ENCODE assay signal across 8 mouse cellular contexts in the genomic region with DNA sequence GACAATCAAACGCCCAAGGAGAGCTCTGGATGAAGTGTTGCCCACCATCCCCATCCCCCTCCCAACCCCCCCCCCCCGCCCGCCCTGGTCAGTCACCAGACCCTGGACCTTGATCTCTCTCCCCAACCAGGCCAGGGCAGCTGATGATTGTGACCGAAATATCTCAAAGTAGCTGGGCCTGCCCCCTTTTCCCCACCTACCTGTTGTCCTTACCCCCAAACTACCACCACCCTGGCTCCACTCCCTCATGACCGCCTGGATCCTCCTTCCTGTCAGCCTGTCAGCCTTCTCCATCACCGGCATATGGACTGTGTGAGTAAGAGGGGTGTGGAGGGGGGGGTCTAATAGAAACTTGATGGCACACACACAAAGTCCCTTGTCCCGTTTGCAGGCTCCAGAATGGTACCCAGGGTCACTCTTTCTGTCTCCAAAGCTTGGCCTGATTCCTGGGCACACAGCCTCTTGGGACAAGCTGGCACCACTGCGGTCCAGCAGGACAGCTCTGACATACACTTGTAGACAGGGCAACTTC. TPM values are rescaled to one million over a fixed set of nuclear protein-coding genes. Genes with fewer than 3 reads are reported as not detected.
A peak's percentile ranks its signal among the peaks of the same experiment; 100 is the strongest.
DNase-seq lines count a peak whose midpoint lies in the region; ATAC-seq lines count a peak whose summit lies in the region.

No protein-coding gene starts in this region.

- no peak overlapping the region for H3K27ac ChIP-seq in embryonic facial prominence, embryonic 11.5 days (replicated peaks; ENCODE audit: low read depth, low read length)
- peak overlapping the region; percentile 63; the same call in 1 of the 2 replicates for H3K27ac ChIP-seq in hindbrain, embryonic 15.5 days (replicated peaks)
- H3K27ac ChIP-seq in midbrain, embryonic 13.5 days, result peak overlapping the region; percentile 67

- H3K4me2 ChIP-seq in embryonic facial prominence, embryonic 11.5 days (ENCODE audit: low read depth, low read length), result peak overlapping the region; percentile 97
- H3K4me2 ChIP-seq in hindbrain, embryonic 15.5 days, result peak overlapping the region; percentile 82
- H3K4me2 ChIP-seq in midbrain, embryonic 13.5 days (replicated peaks), result peak overlapping the region; percentile 85

- H3K4me1 ChIP-seq in embryonic facial prominence, embryonic 11.5 days (ENCODE audit: control insufficient read depth, insufficient read depth, low read length), result peaks cover under 1% of the 10 kb centered on the region; the same call in 1 of the 2 replicates
- H3K4me1 ChIP-seq in hindbrain, embryonic 15.5 days (replicated peaks), result peaks cover 44% of the 10 kb centered on the region
- peaks cover 32% of the 10 kb centered on the region for H3K4me1 ChIP-seq in midbrain, embryonic 13.5 days (replicated peaks)

- ATAC-seq in embryonic facial prominence, embryonic 11.5 days (replicated peaks; ENCODE audit: insufficient number of reproducible peaks, low FRiP score, low TSS enrichment, low read depth), result 0 out of 2 replicates have a peak, but pooled peaks have one; percentile 5
- 0 out of 2 replicates have a peak, but pooled peaks have one; percentile 15 for ATAC-seq in hindbrain, embryonic 15.5 days (ENCODE audit: low FRiP score, low read depth)
- ATAC-seq in midbrain, embryonic 13.5 days, result peak; percentile 6; the same call in 1 of the 2 replicates

- H3K4me3 ChIP-seq in embryonic facial prominence, embryonic 11.5 days (ENCODE audit: low read depth, low read length), result peak overlapping the region; percentile 56
- peak overlapping the region; percentile 51 for H3K4me3 ChIP-seq in hindbrain, embryonic 15.5 days
- peak overlapping the region; percentile 59 for H3K4me3 ChIP-seq in midbrain, embryonic 13.5 days (replicated peaks)

- peaks cover 6% of the 10 kb centered on the region for H3K36me3 ChIP-seq in embryonic facial prominence, embryonic 11.5 days (replicated peaks; ENCODE audit: control insufficient read depth, insufficient read depth, low read depth, low read length)
- H3K36me3 ChIP-seq in hindbrain, embryonic 15.5 days, result peaks cover 23% of the 10 kb centered on the region
- H3K36me3 ChIP-seq in midbrain, embryonic 13.5 days, result peaks cover 36% of the 10 kb centered on the region

- no peaks in the 10 kb centered on the region for H3K9me3 ChIP-seq in embryonic facial prominence, embryonic 11.5 days (replicated peaks; ENCODE audit: control insufficient read depth, low read length)
- H3K9me3 ChIP-seq in hindbrain, embryonic 15.5 days, result no peaks in the 10 kb centered on the region
- H3K9me3 ChIP-seq in midbrain, embryonic 13.5 days, result no peaks in the 10 kb centered on the region

- intact Hi-C loops in left cerebral cortex, postnatal 10 days (cut with DNase I), result no loop called here

- H3K27me3 ChIP-seq in embryonic facial prominence, embryonic 11.5 days (ENCODE audit: control insufficient read depth, insufficient read depth, low read length), result no peaks in the 10 kb centered on the region
- no peaks in the 10 kb centered on the region for H3K27me3 ChIP-seq in hindbrain, embryonic 15.5 days
- no peaks in the 10 kb centered on the region for H3K27me3 ChIP-seq in midbrain, embryonic 13.5 days

- peak; percentile 74 for DNase-seq in kidney, adult 9 months
- DNase-seq in kidney, postnatal 10 days, result no peak
- no peak for DNase-seq in embryonic facial prominence, embryonic 11.5 days (ENCODE audit: low spot score)
- no peak for DNase-seq in layer of hippocampus, adult 18-20 months (ENCODE audit: low spot score in 2 of 2)
- no peak for DNase-seq in left cerebral cortex, postnatal 10 days (ENCODE audit: extremely low spot score in 1 of 2, low spot score in 2 of 2)
- no peak for DNase-seq in thymus, postnatal 25 days

- 33% methylated on average over 8 of the region's 8 CpGs for WGBS in embryonic facial prominence, embryonic 11.5 days
- WGBS in hindbrain, embryonic 15.5 days, result 38% methylated on average over 6 of the region's 8 CpGs
- WGBS in midbrain, embryonic 13.5 days, result 31% methylated on average over 8 of the region's 8 CpGs

- peak overlapping the region; percentile 72 for H3K9ac ChIP-seq in embryonic facial prominence, embryonic 11.5 days (replicated peaks; ENCODE audit: low read length)
- H3K9ac ChIP-seq in hindbrain, embryonic 15.5 days, result peak overlapping the region; percentile 59
- peak overlapping the region; percentile 79 for H3K9ac ChIP-seq in midbrain, embryonic 13.5 days (replicated peaks)

RNA-seq across cellular contexts. Expression of a gene that starts 0.8 kb away (rescaled TPM):
- polyA plus RNA-seq in embryonic facial prominence, embryonic 11.5 days (2014; fragmentation: Nextera tagmentation; extraction: Ambion mirVana), result 7.9 and 9.0 TPM in 2 replicates
- polyA plus RNA-seq in hindbrain, embryonic 15.5 days (2015; fragmentation: Nextera tagmentation; extraction: Ambion mirVana), result 20.9 and 21.2 TPM in 2 replicates
- 10.3 and 11.5 TPM in 2 replicates for polyA plus RNA-seq in midbrain, embryonic 13.5 days (2015; fragmentation: Nextera tagmentation; extraction: Ambion mirVana)
- total RNA-seq in layer of hippocampus, adult 18-20 months (2021), result 1 to 10 TPM; 8.4 to 9.2 TPM
- total RNA-seq in left cerebral cortex, postnatal 10 days (2021), result 10 to 100 TPM; 16.6 to 19.0 TPM

RNA-seq across cellular contexts. Expression of a gene that starts 8.9 kb away (rescaled TPM):
- polyA plus RNA-seq in embryonic facial prominence, embryonic 11.5 days (2014; fragmentation: Nextera tagmentation; extraction: Ambion mirVana), result 16.4 and 19.8 TPM in 2 replicates
- polyA plus RNA-seq in hindbrain, embryonic 15.5 days (2015; fragmentation: Nextera tagmentation; extraction: Ambion mirVana), result 18.3 and 18.8 TPM in 2 replicates
- polyA plus RNA-seq in midbrain, embryonic 13.5 days (2015; fragmentation: Nextera tagmentation; extraction: Ambion mirVana), result 21.7 and 23.9 TPM in 2 replicates
- total RNA-seq in layer of hippocampus, adult 18-20 months (2021), result 10 to 100 TPM; 17.0 to 17.9 TPM
- total RNA-seq in left cerebral cortex, postnatal 10 days (2021), result 10 to 100 TPM; 12.3 to 13.1 TPM

RNA-seq across cellular contexts. Expression of a gene that starts 10.7 kb away (rescaled TPM):
- 95.1 and 96.7 TPM in 2 replicates for polyA plus RNA-seq in embryonic facial prominence, embryonic 11.5 days (2014; fragmentation: Nextera tagmentation; extraction: Ambion mirVana)
- polyA plus RNA-seq in hindbrain, embryonic 15.5 days (2015; fragmentation: Nextera tagmentation; extraction: Ambion mirVana), result 128 and 135 TPM in 2 replicates
- polyA plus RNA-seq in midbrain, embryonic 13.5 days (2015; fragmentation: Nextera tagmentation; extraction: Ambion mirVana), result 127 and 132 TPM in 2 replicates
- 10 to 100 TPM; 87.5 to 89.4 TPM for total RNA-seq in layer of hippocampus, adult 18-20 months (2021)
- total RNA-seq in left cerebral cortex, postnatal 10 days (2021), result 10 to 100 TPM; 66.0 to 68.3 TPM

RNA-seq across cellular contexts. Expression of a gene that starts 11.1 kb away (rescaled TPM):
- 107 and 111 TPM in 2 replicates for polyA plus RNA-seq in embryonic facial prominence, embryonic 11.5 days (2014; fragmentation: Nextera tagmentation; extraction: Ambion mirVana)
- 40.5 and 42.5 TPM in 2 replicates for polyA plus RNA-seq in hindbrain, embryonic 15.5 days (2015; fragmentation: Nextera tagmentation; extraction: Ambion mirVana)
- 51.5 and 53.4 TPM in 2 replicates for polyA plus RNA-seq in midbrain, embryonic 13.5 days (2015; fragmentation: Nextera tagmentation; extraction: Ambion mirVana)
- 10 to 100 TPM; 31.1 to 33.1 TPM for total RNA-seq in layer of hippocampus, adult 18-20 months (2021)
- 10 to 100 TPM; 31.8 to 33.6 TPM for total RNA-seq in left cerebral cortex, postnatal 10 days (2021)

RNA-seq across cellular contexts. Expression of a gene that starts 24.2 kb away (rescaled TPM):
- 13.5 and 15.8 TPM in 2 replicates for polyA plus RNA-seq in embryonic facial prominence, embryonic 11.5 days (2014; fragmentation: Nextera tagmentation; extraction: Ambion mirVana)
- 16.2 and 17.8 TPM in 2 replicates for polyA plus RNA-seq in hindbrain, embryonic 15.5 days (2015; fragmentation: Nextera tagmentation; extraction: Ambion mirVana)
- 14.5 and 15.9 TPM in 2 replicates for polyA plus RNA-seq in midbrain, embryonic 13.5 days (2015; fragmentation: Nextera tagmentation; extraction: Ambion mirVana)
- 1 to 10 TPM; 5.8 to 8.1 TPM for total RNA-seq in layer of hippocampus, adult 18-20 months (2021)
- 1 to 10 TPM; 3.4 to 4.5 TPM for total RNA-seq in left cerebral cortex, postnatal 10 days (2021)
